Mouse (Mus musculus): ENCODE data around the gene Sdf4. TPM values are rescaled to one million over a fixed set of nuclear protein-coding genes. Genes with fewer than 3 reads are reported as not detected.

Sdf4 gene
- total and polyA plus RNA-seq, 3 experiments = 111 to 117 TPM; not detected in 1

DNA sequence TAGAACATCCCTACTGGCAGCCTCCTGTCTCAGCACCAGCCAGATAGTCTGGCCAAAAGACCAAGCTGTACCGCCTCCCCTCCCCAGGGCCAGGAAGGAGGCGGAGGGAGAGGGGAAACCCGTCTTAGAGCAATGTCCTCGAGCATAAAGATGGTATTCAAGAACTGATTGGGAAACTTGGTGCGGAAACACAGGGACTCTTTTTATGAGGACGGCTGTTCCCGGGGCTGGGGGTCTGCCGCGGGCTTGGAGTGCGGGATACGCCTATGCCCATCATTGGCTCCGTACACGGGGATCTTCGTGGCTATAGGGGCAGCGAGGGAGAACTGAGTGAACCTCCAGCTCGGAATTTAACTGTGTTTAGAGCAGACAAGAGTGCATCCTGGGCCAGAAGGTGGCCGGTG is 49.6 kb upstream of the Sdf4 start:
- Histone ChIP-seq H3K36me3 (ENCODE audit: control insufficient read depth in 1 of 2, insufficient read depth in 2 of 2, low read length in 2 of 2) (peaks cover 6 to 12% of the 10 kb centered on the region in 2 experiments; a peak in 3 of 4 replicates), H3K27me3 (ENCODE audit: control insufficient read depth in 1 of 2, insufficient read depth in 2 of 2, low read length in 2 of 2) (no peaks in the 10 kb centered on the region), H3K4me3 (ENCODE audit: control insufficient read depth in 1 of 2, insufficient read depth in 1 of 2, low read depth in 2 of 2, low read length in 2 of 2) (peak overlapping the region; percentile 76 to 82), H3K4me1 (ENCODE audit: control insufficient read depth in 1 of 2, insufficient read depth in 2 of 2, low read length in 2 of 2) (peaks cover 3 to 11% of the 10 kb centered on the region in 2 experiments; a peak in 2 of 4 replicates), H3K9ac (ENCODE audit: control insufficient read depth, low read depth, low read length, poor library complexity, severe bottlenecking) (peak overlapping the region; percentile 86), H3K9me3 (replicated peaks; ENCODE audit: insufficient read depth, low read length) (no peaks in the 10 kb centered on the region), H3K27ac (ENCODE audit: control insufficient read depth, low read depth, low read length) (peak overlapping the region; percentile 56), H3K79me2 (ENCODE audit: control insufficient read depth, insufficient read depth, low read length, poor library complexity) (peaks cover 44% of the 10 kb centered on the region)
- TF ChIP-seq CHD2 (IDR thresholded peaks at IDR 0.05; ENCODE audit: low read length) = no peak
- TF ChIP-seq USF1 (IDR thresholded peaks at IDR 0.05; ENCODE audit: low read depth, low read length) = no peak
- no peak for TF ChIP-seq BHLHE40 (IDR thresholded peaks at IDR 0.05; ENCODE audit: borderline replicate concordance, low read depth, low read length)
- TF ChIP-seq MYB (IDR thresholded peaks at IDR 0.05; ENCODE audit: low read depth, low read length) = no peak
- TF ChIP-seq HCFC1 (IDR thresholded peaks at IDR 0.05; ENCODE audit: low read depth, low read length) = no peak
- TF ChIP-seq CTCF (IDR thresholded peaks at IDR 0.05 in 2 of 3, conservative IDR thresholded peaks at IDR 0.05 in 1 of 3; ENCODE audit: control insufficient read depth in 1 of 3, insufficient read depth in 1 of 3, low read depth in 2 of 3, low read length in 3 of 3, poor library complexity in 1 of 3, severe bottlenecking in 1 of 3) = no peak
- no peak for TF ChIP-seq MAX (IDR thresholded peaks at IDR 0.05; ENCODE audit: low read length)
- TF ChIP-seq ZNF384 (IDR thresholded peaks at IDR 0.05; ENCODE audit: low read depth, low read length) = no peak
- no peak for TF ChIP-seq TCF12 (IDR thresholded peaks at IDR 0.05; ENCODE audit: low read depth, low read length)
- TF ChIP-seq ZMIZ1 (IDR thresholded peaks at IDR 0.05; ENCODE audit: low read depth, low read length) = no peak
- TF ChIP-seq JUND (IDR thresholded peaks at IDR 0.05; ENCODE audit: low read depth, low read length) = no peak
- no peak for TF ChIP-seq SMC3 (IDR thresholded peaks at IDR 0.05; ENCODE audit: low read depth, low read length)
- no peak for DNase-seq (ENCODE audit: low read depth, low spot score)

DNA sequence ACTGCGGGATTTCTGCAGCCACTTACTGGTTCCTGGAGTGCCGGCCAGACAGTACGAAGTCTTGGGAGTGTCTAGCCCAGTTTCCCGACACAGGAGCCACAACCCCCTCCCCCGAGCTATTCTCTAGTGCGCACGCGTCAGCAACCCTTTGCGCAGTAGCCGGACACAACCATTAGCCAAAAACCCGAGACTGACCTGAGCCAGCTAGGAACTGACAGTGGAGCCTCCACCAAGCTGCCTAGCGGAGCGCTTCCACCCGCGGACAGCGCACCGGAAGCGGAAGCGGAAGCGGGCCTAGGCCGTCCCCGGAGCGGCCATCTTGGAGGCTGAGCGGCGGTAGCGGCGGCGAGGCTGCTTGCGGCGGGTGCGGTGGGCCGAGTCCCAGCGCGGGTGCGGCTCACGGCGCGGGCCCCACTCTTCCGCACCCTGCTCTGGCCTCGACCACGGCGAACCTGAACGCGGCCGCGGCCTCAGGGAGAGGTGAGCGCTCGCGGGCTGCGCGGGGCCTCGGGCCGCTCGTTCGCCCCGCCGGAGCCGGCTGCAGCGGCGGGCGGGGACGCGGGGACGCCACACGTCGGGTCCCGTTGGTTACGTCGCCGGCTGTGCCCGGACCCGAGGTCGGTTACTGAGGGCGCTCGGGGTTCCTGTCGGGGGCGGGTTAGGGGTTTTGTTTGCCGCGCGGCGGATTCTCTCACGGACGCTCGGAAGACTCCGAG is 49.0 kb upstream of the Sdf4 start, which contains the start of gene Ube2j2:
Ube2j2 (plus strand) TSS at position 298 of the 716 bp plus-strand sequence.
- peaks cover 3 to 11% of the 10 kb centered on the region in 2 experiments; a peak in 2 of 4 replicates for H3K4me1 ChIP-seq (ENCODE audit: control insufficient read depth in 1 of 2, insufficient read depth in 2 of 2, low read length in 2 of 2)
- peaks cover 8 to 12% of the 10 kb centered on the region in 2 experiments for H3K36me3 ChIP-seq (ENCODE audit: control insufficient read depth in 1 of 2, insufficient read depth in 2 of 2, low read length in 2 of 2)
- peak within 1 kb of the TSS; percentile 94 for H3K9ac ChIP-seq (ENCODE audit: control insufficient read depth, low read depth, low read length, poor library complexity, severe bottlenecking)
- peak within 1 kb of the TSS; percentile 82 to 88 for H3K4me3 ChIP-seq (ENCODE audit: control insufficient read depth in 1 of 2, insufficient read depth in 1 of 2, low read depth in 2 of 2, low read length in 2 of 2)
- no peaks in the 10 kb centered on the region for H3K9me3 ChIP-seq (replicated peaks; ENCODE audit: insufficient read depth, low read length)
- H3K27ac ChIP-seq (ENCODE audit: control insufficient read depth, low read depth, low read length) = peak within 1 kb of the TSS; percentile 56
- H3K27me3 ChIP-seq (ENCODE audit: control insufficient read depth in 1 of 2, insufficient read depth in 2 of 2, low read length in 2 of 2) = no peaks in the 10 kb centered on the region
- peaks cover 50% of the 10 kb centered on the region for H3K79me2 ChIP-seq (ENCODE audit: control insufficient read depth, insufficient read depth, low read length, poor library complexity)
- peak; percentile 97 for DNase-seq (ENCODE audit: low read depth, low spot score)
- TF ChIP-seq RAD21 (IDR thresholded peaks at IDR 0.05; ENCODE audit: low read depth, low read length) = no peak
- TF ChIP-seq EP300 (IDR thresholded peaks at IDR 0.05; ENCODE audit: low read depth in 1 of 2, low read length in 2 of 2) = peak in 1 of 2 experiments; percentile 48; a peak in 2 of 4 replicates
- TF ChIP-seq ETS1 (IDR thresholded peaks at IDR 0.05; ENCODE audit: low read depth, low read length) = peak; percentile 61; the same call in 1 of the 2 replicates
- TF ChIP-seq ZKSCAN1 (IDR thresholded peaks at IDR 0.05; ENCODE audit: low read depth, low read length) = no peak
- no peak for TF ChIP-seq POLR2AphosphoS5 (IDR thresholded peaks at IDR 0.05; ENCODE audit: borderline replicate concordance, low read depth, low read length)
- TF ChIP-seq BHLHE40 (IDR thresholded peaks at IDR 0.05; ENCODE audit: borderline replicate concordance, low read depth, low read length) = no peak
- TF ChIP-seq TBP (IDR thresholded peaks at IDR 0.05; ENCODE audit: low read depth, low read length) = peak; percentile 76; the same call in 1 of the 2 replicates
- TF ChIP-seq MYC (IDR thresholded peaks at IDR 0.05; ENCODE audit: low read depth, low read length) = no peak; the same call in 1 of the 2 replicates
- no peak for TF ChIP-seq JUND (IDR thresholded peaks at IDR 0.05; ENCODE audit: low read depth, low read length)
- peak; percentile 83 for TF ChIP-seq POLR2AphosphoS2 (IDR thresholded peaks at IDR 0.05; ENCODE audit: low read length)
- no peak for TF ChIP-seq MAFK (IDR thresholded peaks at IDR 0.05; ENCODE audit: borderline replicate concordance, low read depth, low read length)
- no peak for TF ChIP-seq UBTF (IDR thresholded peaks at IDR 0.05; ENCODE audit: borderline replicate concordance, insufficient read depth, low read depth, low read length)
- TF ChIP-seq TCF12 (IDR thresholded peaks at IDR 0.05; ENCODE audit: low read depth, low read length) = peak; percentile 75
- no peak for TF ChIP-seq CHD2 (IDR thresholded peaks at IDR 0.05; ENCODE audit: low read length)
- TF ChIP-seq ZMIZ1 (IDR thresholded peaks at IDR 0.05; ENCODE audit: low read depth, low read length) = peak; percentile 88
- TF ChIP-seq ZNF384 (IDR thresholded peaks at IDR 0.05; ENCODE audit: low read depth, low read length) = 0 out of 2 replicates have a peak, but pooled peaks have one; percentile 5
- peak; percentile 89 for TF ChIP-seq MXI1 (IDR thresholded peaks at IDR 0.05; ENCODE audit: low read depth, low read length)
- TF ChIP-seq POLR2A (IDR thresholded peaks at IDR 0.05; ENCODE audit: control insufficient read depth in 1 of 2, insufficient read depth in 1 of 2, low read depth in 1 of 2, low read length in 2 of 2, poor library complexity in 1 of 2) = peak; percentile 67 to 87; a peak in 3 of 4 replicates
- TF ChIP-seq MYB (IDR thresholded peaks at IDR 0.05; ENCODE audit: low read depth, low read length) = peak; percentile 16; the same call in 1 of the 2 replicates
- peak; percentile 96 for TF ChIP-seq SIN3A (IDR thresholded peaks at IDR 0.05; ENCODE audit: low read length)
- TF ChIP-seq KAT2A (conservative IDR thresholded peaks at IDR 0.05; ENCODE audit: low read depth, low read length) = peak; percentile 89
- TF ChIP-seq MAZ (IDR thresholded peaks at IDR 0.05; ENCODE audit: low read depth, low read length) = peak; percentile 75; the same call in 1 of the 2 replicates
- TF ChIP-seq NRF1 (IDR thresholded peaks at IDR 0.05; ENCODE audit: insufficient read depth, low read depth, low read length, poor library complexity, severe bottlenecking) = peak; percentile 87
- TF ChIP-seq ZC3H11A (IDR thresholded peaks at IDR 0.05; ENCODE audit: low read depth, low read length) = no peak

All from MEL (cell line).